Mouse (Mus musculus): ENCODE results near the gene Il6st. TPM values are rescaled to one million over a fixed set of nuclear protein-coding genes. Genes with fewer than 3 reads are reported as not detected.

Gene Il6st
- total RNA-seq, 2 experiments from 2014 or later: 3.6 to 5.4 TPM

DNA sequence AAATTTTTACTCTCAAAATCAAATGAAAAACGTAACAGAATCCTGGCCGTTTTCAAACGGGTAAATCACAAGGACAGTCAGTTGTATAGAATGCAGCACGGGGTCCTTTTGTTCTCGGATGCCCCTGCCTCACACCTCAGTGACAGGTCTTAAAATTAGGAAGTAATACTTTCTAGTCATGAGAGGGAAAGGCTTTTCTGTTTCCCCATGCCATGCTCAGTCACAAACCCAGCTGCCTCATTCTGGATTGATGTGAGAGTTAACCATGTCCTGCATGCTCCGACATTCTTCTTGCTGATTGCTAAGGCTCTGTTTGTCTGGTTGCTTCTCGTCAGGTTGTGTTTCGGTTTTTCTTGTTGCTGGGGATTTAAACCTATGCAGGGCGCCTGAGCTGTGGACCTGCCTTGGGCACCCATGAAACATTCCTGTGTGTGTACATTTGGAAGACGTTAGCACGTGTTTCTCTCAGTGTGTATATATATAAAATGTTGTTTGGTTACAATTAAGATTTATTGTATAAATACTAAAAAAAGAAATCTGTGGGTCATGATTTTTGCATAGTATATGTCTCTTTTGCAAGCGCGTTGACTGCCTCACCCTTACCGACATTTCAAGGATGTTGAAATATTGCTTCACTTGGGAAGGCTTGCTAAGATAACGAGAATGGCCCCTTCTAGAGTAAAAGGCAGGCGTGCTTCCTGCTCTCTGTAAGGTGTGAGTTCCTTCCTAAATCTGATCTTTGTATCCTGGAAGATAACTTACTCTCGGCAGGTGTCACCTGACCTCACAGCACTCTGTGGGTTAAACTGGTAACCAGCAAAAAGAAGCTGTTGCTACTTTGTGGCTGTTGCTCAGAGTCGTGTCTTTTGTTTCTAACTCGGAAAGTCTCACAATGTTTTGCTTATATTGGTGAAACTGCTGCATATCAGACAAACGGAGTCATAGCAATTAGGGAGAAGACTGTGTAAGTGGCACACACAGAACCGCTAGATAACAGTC is 10.2 kb downstream of the Il6st start:
- no peak for ATAC-seq (replicated peaks; ENCODE audit: low FRiP score, poor library complexity, severe bottlenecking)

DNA sequence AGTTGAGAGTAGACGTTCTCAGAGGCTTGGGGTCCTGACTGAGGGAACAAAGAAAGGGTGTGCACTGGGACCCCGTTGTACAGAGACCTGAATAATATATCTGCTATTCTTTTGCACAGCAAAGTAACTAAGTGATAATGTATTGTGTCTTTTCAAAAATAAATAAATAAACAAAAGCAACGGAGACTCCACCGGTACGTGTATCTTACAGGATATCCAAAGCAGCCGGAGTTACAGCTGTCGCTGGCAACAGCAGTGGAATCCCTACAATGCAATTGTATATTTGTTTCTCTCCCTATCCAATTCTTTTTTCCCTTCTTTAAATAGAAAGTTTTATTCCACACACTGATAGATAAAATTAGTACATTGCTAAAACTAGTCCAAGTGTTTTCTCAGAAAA is 15.2 kb downstream of the Il6st start:
- ATAC-seq (replicated peaks; ENCODE audit: low FRiP score, poor library complexity, severe bottlenecking): no peak

DNA sequence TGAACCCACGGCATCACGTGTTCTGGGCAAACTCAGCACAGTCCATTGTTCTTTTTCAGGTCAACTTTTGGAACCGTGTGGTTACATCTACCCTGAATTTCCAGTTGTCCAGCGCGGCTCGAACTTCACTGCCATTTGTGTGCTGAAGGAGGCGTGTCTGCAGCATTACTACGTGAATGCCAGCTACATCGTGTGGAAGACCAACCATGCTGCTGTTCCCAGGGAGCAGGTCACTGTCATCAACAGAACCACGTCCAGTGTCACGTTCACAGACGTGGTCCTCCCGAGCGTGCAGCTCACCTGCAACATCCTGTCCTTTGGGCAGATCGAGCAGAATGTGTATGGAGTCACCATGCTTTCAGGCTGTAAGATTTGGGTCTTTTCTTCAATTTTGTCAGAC is 16.1 kb downstream of the Il6st start:
- ATAC-seq (replicated peaks; ENCODE audit: low FRiP score, poor library complexity, severe bottlenecking): no peak

DNA sequence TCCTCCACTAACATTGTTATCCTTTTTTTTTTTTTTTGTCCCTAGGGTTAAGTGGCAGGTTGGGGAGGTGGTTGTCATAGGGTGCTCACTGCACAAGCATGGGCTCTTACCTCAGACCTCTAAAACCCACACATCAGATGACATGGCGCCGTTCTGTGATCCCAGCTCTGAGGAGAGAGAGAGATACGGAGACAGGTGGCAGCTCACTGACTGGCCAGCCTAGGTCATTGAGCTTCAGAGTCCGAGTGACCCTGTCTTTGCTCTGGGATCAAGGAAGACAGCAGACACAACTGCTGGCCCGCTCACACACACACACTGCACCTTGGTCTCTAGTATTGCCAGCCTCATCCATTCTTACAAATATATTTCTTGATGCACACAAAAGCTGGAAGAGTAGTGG is 18.7 kb downstream of the Il6st start:
- ATAC-seq (replicated peaks; ENCODE audit: low FRiP score, poor library complexity, severe bottlenecking): no peak

DNA sequence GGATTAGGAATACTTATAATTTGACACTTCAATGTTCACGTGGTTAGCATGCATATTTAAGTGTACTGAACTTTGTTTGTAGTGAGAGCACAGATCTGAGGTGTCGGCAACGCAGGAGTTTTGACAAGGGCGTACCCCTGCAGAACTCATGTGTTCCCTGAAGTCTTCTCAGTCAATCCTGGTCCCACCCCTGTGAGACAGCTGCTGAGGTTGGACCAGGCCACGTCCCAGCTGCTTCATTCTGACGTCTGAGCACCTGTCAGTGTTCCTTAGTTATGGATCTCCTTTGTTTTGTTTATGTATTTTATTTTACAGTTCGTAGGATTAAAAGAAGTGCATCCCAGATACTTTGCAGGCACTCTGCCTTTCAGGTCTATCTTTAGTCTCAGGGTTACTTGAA is 19.1 kb downstream of the Il6st start:
- ATAC-seq (replicated peaks; ENCODE audit: low FRiP score, poor library complexity, severe bottlenecking): no peak

DNA sequence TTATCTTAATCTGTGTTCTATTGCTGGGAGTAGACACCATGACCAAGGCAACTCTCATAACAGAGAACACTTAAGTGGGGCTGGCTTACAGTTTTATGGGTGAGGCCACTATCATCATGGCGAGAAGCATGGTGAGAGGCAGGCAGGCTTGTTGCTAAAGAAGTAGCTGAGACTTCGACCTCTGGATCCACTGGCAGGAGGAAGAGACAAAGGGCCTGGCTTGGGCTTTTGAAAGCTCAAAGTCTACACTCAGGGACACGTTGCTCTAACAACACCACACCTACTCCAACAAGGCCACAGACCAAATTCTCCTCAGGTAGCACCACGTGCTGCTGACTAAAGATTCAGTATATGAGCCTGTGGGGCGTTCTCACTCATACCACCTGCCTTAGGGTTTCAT is 22.4 kb downstream of the Il6st start:
- no peak for ATAC-seq (replicated peaks; ENCODE audit: low FRiP score, poor library complexity, severe bottlenecking)

DNA sequence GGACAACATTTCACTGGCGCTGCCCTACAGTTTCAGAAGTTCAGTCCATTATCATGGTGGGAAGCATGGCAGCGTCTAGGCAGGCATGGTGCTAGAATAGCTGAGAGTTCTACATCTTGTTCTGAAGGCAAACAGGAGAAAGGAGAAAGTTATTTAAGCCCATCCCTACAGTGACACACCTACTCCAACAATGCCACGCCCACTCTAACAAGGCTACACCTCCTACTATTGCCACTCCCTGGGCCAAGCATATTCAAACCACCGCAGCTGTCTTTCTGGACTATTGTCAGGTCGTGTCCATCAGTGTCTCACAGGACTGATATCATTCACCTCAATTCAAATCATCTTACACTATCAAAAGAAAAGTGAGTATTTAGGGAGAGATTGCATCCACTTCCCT is 22.8 kb downstream of the Il6st start:
- no peak for ATAC-seq (replicated peaks; ENCODE audit: low FRiP score, poor library complexity, severe bottlenecking)

DNA sequence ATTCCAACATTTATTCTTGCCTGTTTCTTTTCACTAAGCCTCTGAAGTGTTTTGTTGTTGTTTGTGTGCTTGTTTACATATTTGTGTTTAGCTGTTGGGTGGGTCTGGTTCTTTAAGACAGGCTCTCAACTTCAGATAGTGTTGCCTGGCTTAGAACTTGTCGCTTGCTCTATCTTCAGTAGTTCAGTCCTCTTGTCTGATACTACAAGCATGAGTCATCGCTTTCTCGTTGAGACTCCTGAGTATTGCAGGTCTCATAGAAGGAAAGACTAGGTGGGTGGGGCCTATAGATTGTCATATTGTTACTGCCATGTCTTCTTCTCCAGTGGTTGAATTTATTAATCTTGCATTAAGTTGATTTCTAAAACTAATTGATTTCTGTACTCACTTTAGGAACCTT is 26.2 kb downstream of the Il6st start:
- no peak for ATAC-seq (replicated peaks; ENCODE audit: low FRiP score, poor library complexity, severe bottlenecking)

DNA sequence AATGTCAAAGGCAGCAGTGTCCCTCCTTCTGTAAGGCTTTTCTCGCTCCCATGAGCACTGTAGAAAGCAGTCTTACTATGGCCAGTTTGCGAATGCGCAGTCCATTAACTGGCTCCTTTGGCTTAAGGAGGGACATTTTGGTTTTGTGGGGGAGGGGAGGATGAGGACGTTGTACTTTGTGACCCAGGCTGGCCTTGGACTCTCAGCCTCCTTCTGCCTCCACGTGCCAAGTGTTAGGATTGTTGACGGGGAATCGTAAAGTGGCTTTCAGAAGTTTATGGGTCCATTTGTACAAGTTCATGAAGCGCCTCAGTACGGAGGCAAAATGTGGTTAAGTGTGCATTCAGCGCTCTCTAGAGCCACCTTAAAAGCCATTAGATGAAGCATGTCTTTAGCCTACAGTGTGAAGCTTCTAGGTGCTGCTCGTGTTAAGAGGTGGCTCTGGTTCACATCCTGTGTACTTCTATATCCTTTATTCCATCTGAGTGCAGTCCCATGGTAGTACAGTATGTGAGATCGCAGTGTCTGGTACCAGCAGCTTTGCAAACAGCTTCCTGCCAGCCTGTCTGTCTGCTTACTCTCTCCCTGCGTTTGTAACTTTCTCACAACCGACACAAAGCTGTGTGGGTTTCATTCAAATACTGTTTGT is 27.9 kb downstream of the Il6st start:
- ATAC-seq (replicated peaks; ENCODE audit: low FRiP score, poor library complexity, severe bottlenecking): no peak

DNA sequence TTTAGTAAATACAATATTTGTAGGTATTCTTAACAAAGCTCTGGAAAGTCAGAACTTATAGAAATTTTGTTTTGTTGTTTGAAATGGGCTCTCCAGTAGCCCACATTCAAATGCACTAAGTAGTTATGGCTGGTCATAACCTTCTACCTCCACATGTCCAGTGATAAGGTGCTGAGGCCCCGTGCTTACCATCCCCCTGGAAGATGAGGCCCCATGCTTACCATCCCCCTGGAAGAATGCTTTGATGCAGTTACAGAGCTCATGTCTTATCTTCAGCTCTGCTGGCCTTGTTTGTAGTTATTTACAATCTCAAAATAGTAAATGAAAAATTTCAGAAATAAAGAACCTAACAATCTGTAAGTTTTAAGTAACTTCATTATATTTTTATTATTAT is 28.4 kb downstream of the Il6st start:
- ATAC-seq (replicated peaks; ENCODE audit: low FRiP score, poor library complexity, severe bottlenecking): no peak

DNA sequence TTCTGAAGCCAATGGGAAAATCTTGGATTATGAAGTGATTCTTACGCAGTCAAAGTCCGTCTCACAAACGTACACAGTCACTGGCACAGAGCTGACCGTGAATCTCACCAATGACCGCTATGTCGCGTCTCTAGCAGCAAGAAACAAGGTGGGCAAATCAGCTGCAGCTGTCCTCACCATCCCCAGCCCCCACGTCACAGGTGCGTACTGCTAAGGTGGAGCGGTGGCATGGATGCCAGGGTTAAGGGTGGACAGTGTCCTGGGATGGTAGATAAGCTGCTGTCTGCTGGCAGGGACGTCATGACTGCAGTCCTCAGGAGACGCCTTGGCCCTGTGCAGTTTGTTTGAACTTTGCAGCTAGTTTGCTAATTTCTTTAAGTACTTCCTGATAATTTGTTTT is 30.7 kb downstream of the Il6st start:
- ATAC-seq (replicated peaks; ENCODE audit: low FRiP score, poor library complexity, severe bottlenecking): no peak

DNA sequence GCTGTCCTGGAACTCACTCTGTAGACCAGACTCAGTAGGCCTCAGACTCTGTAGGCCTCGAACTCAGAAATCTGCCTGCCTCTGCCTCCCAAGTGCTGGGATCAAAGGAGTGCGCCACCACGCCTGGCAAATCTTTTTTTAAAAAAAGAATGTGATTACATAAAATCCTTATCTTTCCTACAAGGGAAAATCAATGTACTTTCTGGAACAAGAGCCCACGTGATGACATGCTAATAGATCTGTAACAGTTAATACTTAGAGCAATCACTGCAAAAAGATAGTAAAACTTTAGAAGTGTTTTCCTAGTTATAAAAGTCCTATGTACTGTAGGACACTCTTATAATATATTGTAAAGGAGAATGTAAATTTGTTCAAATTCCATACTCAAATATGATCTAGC is 36.2 kb downstream of the Il6st start:
- no peak for ATAC-seq (replicated peaks; ENCODE audit: low FRiP score, poor library complexity, severe bottlenecking)

DNA sequence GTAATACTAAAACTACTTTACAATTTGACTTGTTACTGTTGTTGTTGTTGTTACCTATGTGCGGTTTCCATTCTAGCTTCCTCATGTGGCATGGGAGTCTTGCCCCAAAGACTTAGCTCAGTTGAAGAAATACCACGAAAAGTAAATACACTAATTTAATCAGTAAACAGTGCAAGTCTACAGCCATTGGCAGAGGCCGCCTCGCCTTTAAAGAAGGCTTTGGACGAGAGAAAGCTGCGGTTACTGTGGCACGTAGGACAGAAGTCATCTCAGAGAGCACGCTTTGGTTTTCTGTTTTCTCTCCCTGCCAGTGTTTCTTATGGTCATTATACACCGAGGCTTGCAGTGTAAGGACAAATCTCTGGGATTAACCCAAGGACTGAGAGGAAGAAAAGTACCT is 36.6 kb downstream of the Il6st start:
- ATAC-seq (replicated peaks; ENCODE audit: low FRiP score, poor library complexity, severe bottlenecking): no peak

DNA sequence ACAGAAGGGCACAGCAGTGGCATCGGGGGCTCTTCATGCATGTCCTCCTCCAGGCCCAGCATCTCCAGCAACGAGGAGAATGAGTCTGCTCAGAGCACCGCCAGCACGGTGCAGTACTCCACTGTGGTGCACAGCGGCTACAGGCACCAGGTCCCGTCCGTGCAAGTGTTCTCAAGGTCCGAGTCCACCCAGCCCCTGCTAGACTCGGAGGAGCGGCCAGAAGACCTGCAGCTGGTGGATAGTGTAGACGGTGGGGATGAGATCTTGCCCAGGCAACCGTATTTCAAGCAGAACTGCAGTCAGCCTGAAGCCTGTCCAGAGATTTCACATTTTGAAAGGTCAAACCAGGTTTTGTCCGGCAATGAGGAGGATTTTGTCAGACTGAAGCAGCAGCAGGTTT is 40.0 kb downstream of the Il6st start:
- no peak for ATAC-seq (replicated peaks; ENCODE audit: low FRiP score, poor library complexity, severe bottlenecking)

DNA sequence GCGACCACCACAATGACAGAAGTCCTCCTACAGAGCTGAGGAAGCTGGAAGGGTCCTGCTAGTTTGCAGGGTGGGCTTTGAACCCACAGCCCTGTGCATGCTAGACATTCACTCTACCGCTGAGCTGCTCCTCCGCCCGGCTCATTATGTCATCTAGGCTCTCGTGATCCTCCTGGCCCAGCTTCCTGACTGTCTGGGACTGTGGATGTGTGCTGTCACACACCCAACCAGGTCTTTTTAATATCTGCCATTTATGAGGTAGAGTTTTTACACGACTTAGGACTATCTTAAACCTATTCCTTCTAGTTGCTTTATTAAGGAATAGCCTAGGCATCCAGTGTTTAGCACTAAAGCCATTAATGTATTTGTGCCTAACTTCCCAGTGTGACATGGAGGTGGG is 41.6 kb downstream of the Il6st start:
- no peak for ATAC-seq (replicated peaks; ENCODE audit: low FRiP score, poor library complexity, severe bottlenecking)

DNA sequence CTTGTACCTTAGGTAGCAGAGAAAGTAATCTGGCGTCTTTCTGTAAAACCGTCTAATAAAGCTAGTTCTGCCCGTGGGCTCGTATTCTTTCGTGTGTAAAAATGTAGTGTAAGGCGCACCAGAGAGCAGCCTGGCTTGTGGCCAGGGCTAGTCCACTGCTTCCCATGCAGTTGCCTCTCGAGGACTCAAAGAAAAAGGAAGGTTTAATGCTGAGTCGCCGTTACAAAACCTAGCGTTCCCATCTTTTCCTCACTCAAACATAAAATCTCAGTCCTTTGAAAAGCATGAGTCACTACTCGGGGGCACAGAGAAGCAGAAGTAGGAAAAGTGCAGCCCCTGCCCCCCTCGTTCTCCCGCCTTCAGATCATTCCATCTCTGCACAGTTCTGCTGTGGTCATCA is 42.9 kb downstream of the Il6st start:
- no peak for ATAC-seq (replicated peaks; ENCODE audit: low FRiP score, poor library complexity, severe bottlenecking)

DNA sequence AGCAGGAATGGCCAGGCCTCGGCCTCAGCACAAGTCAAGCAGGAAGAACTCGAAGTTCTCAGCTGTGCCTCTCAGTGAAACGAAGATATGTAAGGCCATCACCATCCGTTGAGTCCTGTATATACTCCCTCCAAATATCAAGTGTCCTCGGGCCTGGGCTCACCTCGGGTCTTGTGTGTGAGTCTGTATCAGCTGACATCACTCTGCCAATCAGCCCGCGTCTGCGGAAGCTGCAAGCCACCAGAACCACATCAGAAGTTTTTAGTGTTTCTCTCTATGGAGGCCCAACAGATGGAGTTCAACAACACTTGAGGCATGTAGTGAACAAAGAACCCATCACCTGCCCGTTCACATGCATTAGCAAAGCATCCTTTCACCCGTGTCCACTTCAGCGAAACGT is 43.8 kb downstream of the Il6st start:
- no peak for ATAC-seq (replicated peaks; ENCODE audit: low FRiP score, poor library complexity, severe bottlenecking)

DNA sequence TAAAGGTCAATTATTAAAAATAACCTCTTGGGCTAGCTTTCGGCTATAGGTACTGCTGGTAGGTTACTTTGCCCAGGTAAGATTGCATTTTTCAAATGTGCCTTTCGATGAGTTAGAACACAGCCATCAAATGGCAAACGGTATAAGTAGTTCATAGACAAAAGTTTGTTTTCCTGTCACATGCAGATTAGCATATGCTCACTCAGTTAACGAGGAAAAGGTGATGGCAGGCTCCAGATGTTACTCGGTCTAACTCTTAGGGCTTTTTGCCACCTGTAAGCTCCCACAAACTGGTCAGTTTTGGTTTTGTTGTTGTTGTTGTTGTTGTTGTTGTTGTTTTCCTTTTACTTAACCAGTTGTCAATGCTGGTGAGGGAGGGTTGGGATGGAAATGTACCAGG is 44.6 kb downstream of the Il6st start:
- no peak for ATAC-seq (replicated peaks; ENCODE audit: low FRiP score, poor library complexity, severe bottlenecking)

DNA sequence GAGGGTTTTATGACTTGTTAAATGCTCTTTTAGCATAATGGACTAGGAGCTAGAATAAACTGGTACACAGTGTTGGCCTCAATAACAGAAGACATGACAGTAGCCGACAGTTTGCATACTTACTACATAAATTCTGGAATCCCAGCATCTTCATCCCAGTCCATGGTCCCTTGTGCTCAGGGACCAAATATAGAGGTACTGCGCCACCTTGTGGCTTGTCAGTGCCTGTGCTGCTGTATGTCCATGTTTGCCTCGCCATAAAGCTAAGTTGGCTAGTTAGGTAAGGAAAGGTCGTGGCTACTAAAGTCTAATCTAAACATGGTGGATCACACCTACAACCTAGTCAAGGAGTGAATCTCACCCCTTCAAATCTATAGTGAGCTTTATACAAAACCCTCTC is 45.6 kb downstream of the Il6st start:
- ATAC-seq (replicated peaks; ENCODE audit: low FRiP score, poor library complexity, severe bottlenecking): peak; percentile 71

DNA sequence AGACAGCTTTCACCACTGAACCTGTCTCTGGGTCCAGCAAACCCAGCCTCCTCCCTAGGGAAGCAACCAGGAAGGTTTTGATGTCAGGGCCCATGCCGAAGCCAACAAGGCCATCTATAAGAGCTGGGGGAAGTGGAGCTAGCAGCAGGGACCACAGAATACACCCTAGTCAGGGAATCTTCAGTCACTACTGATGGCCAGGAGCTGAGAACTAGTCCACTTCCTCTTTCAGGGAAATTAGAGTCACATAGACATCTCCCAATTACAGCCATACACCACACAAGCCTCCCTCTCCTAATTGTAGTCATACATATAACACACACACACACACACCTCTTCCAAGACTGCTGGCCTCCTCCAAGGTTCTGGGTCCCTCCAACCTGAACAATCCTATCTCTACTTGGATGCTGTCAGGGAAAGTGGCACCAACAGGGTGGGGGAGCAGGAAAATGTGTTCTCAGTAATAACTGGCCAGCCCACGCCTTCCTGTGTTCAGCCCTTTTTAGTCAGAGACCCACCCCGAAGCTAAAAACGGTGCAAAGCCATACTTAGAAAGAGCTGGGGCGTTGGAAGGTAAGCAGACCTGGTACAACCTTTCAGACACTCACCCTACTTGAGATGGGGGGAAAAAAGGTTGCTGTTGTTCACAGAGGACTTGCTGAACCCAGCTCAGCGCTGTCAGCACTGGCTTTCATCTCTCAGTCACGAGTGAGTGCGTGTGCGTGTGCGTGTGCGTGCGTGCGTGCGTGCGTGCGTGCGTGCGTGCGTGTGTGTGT is 46.8 kb downstream of the Il6st start:
- ATAC-seq (replicated peaks; ENCODE audit: low FRiP score, poor library complexity, severe bottlenecking): no peak

DNA sequence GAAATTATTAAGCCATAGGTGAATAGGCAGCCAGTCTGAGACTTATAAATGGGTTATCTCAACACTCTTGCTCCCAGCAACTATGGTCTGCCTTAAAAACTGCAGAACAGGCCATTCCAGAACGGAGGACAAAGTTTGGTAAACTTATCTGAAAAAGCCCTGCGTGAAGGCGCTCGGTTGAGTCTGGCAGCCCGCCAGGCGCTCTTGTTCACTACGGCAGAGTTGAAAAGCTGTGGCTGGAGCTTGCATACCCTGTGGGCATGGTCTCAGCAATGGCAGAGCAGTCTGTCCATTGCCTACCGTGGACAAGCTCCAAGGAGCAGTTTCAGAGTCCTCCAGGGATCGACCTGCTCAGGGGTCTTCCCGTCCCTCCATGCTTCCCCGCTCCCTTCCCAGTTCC is 47.4 kb downstream of the Il6st start:
- no peak for ATAC-seq (replicated peaks; ENCODE audit: low FRiP score, poor library complexity, severe bottlenecking)

Data from erythroblast, adult 5-6 weeks (primary cell).